Mouse (Mus musculus): ENCODE results near the gene Gm609.
"Not testable (repeated sequence)": the region's sequence is repeated elsewhere in the genome, so short reads cannot be mapped to it uniquely, and the experiment has no call there.

Gm609 gene

GRCm38 (mm10) chr16:45492927-45493326 is at the start of gene Gm609:
Gm609 (minus strand) TSS chr16:45492969.
- CTCF ChIA-PET = no interaction called here

- CTCF ChIA-PET = no interaction called here
These were observed 49.3 kb upstream of the Gm609 start for GRCm38 (mm10) chr16:45542108-45542507.

- CTCF ChIA-PET = not testable (repeated sequence)
These were observed 45.6 kb upstream of the Gm609 start for GRCm38 (mm10) chr16:45538342-45538741.

GRCm38 (mm10) chr16:45535009-45535408 is 42.2 kb upstream of the Gm609 start, which contains the start of gene Slc9c1:
Slc9c1 (plus strand) TSS chr16:45535309.
- CTCF ChIA-PET = no interaction called here

GRCm38 (mm10) chr16:45531950-45532349 is 39.2 kb upstream of the Gm609 start, which contains the start of gene Gm17783:
Gm17783 (minus strand) TSS chr16:45532050.
- CTCF ChIA-PET = no interaction called here

- CTCF ChIA-PET = no interaction called here
These were observed 32.8 kb upstream of the Gm609 start for GRCm38 (mm10) chr16:45525551-45525950.

- CTCF ChIA-PET = no interaction called here
These were observed 2.6 kb upstream of the Gm609 start for GRCm38 (mm10) chr16:45495326-45495725.

GRCm38 (mm10) chr16:45476991-45477390 is 15.8 kb downstream of the Gm609 start:
- CTCF ChIA-PET = no interaction called here

- CTCF ChIA-PET = not testable (repeated sequence)
These were observed 20.9 kb downstream of the Gm609 start for GRCm38 (mm10) chr16:45471836-45472235.

- CTCF ChIA-PET = no interaction called here
These were observed 38.0 kb downstream of the Gm609 start for GRCm38 (mm10) chr16:45454762-45455161.

- CTCF ChIA-PET = no interaction called here
These were observed 55.5 kb downstream of the Gm609 start for GRCm38 (mm10) chr16:45437230-45437739.

GRCm38 (mm10) chr16:45435591-45435990 is 57.2 kb downstream of the Gm609 start:
- CTCF ChIA-PET = no interaction called here

GRCm38 (mm10) chr16:45427651-45428050 is 65.1 kb downstream of the Gm609 start:
- CTCF ChIA-PET = no interaction called here

- CTCF ChIA-PET = interaction anchor here (0.5 kb wide), 1 partner anchor 250 kb away, joined by 4 read pairs; no protein-coding TSS in a partner anchor
These were observed 79.3 kb downstream of the Gm609 start for GRCm38 (mm10) chr16:45413497-45413896.

GRCm38 (mm10) chr16:45409064-45409446 is 83.7 kb downstream of the Gm609 start:
- CTCF ChIA-PET = interaction anchor here (0.6 to 1.3 kb wide), 3 partner anchors 79 to 217 kb away, joined by 3 read pairs; no protein-coding TSS in a partner anchor

GRCm38 (mm10) chr16:45408425-45409063 is 84.2 kb downstream of the Gm609 start, which contains the start of gene Cd200:
Cd200 (minus strand) TSS chr16:45409053.
- CTCF ChIA-PET = interaction anchor here (0.6 to 1.4 kb wide), 4 partner anchors 79 to 216 kb away, joined by 3 to 4 read pairs (median 3); no protein-coding TSS in a partner anchor

GRCm38 (mm10) chr16:45407645-45408400 is 84.9 kb downstream of the Gm609 start:
- CTCF ChIA-PET = interaction anchor here (1.3 to 1.4 kb wide), 2 partner anchors 209 to 211 kb away, joined by 3 to 4 read pairs; no protein-coding TSS in a partner anchor

- CTCF ChIA-PET = no interaction called here
These were observed 85.7 kb downstream of the Gm609 start for GRCm38 (mm10) chr16:45407091-45407490.

- CTCF ChIA-PET = interaction anchor here (0.7 kb wide), 1 partner anchor 14 kb away, joined by 3 read pairs; no protein-coding TSS in a partner anchor
These were observed 89.8 kb downstream of the Gm609 start for GRCm38 (mm10) chr16:45402951-45403350.

GRCm38 (mm10) chr16:45402036-45402435 is 90.7 kb downstream of the Gm609 start:
- CTCF ChIA-PET = interaction anchor here (1.1 kb wide), 1 partner anchor 9 kb away, joined by 3 read pairs; no protein-coding TSS in a partner anchor

GRCm38 (mm10) chr16:45399947-45400555 is 92.7 kb downstream of the Gm609 start:
- CTCF ChIA-PET = no interaction called here

GRCm38 (mm10) chr16:45399411-45399810 is 93.4 kb downstream of the Gm609 start:
- CTCF ChIA-PET = no interaction called here
